Mouse (Mus musculus) kidney, adult 2 months (tissue): ENCODE results near the gene Sbf2.

Experiments
- CTCF ChIP-seq: fragments of 200-500 bp; conservative IDR thresholded peaks from 2 replicates; pipeline ENCODE4 v1.5.1; 2011; ENCODE audit warnings: low read depth, mild to moderate bottlenecking, control low read depth, low read length, moderate library complexity, mixed read lengths; ENCODE audit not compliant: insufficient read depth, insufficient read length
- POLR2A ChIP-seq: fragments of 200-500 bp; IDR thresholded peaks from one replicate; pipeline ENCODE4 v1.6.1; 2011; ENCODE audit warnings: low read depth, low read length, control low read depth

- TF ChIP-seq CTCF (no peak), POLR2A (no peak)
Measured at GRCm38 (mm10) chr7:110498653-110499052, 116.1 kb downstream of the Sbf2 start.
